ENCODE assay signal across 9 mouse cellular contexts in genomic region chr9:58009015-58009362, GRCm38 (mm10). TPM values are rescaled to one million over a fixed set of nuclear protein-coding genes. Genes with fewer than 3 reads are reported as not detected.
A peak's percentile ranks its signal among the peaks of the same experiment; 100 is the strongest.
DNase-seq lines count a peak whose midpoint lies in the region; ATAC-seq lines count a peak whose summit lies in the region.
"Had no signal": no experiment of that assay in that cellular context is flagged by ENCODE, and none has a peak within 500 bp of the region (broad histone marks: within the 10 kb centered on the region; RNA-seq: fewer than 3 reads in every experiment).

No protein-coding gene starts in this region.

- H3K9ac ChIP-seq in embryonic facial prominence, embryonic 14.5 days (ENCODE audit: low read depth, low read length) = no peak overlapping the region
- H3K9ac ChIP-seq in heart, embryonic 16.5 days (ENCODE audit: low read length) = no peak overlapping the region
- no peak overlapping the region for H3K9ac ChIP-seq in limb, embryonic 11.5 days (ENCODE audit: low read length)
- H3K9ac ChIP-seq: liver, embryonic 15.5 days had no signal

- no peaks in the 10 kb centered on the region for H3K9me3 ChIP-seq in embryonic facial prominence, embryonic 14.5 days (ENCODE audit: control insufficient read depth, low read length)
- H3K9me3 ChIP-seq in heart, embryonic 16.5 days (replicated peaks; ENCODE audit: control insufficient read depth, low read length) = no peaks in the 10 kb centered on the region
- no peaks in the 10 kb centered on the region for H3K9me3 ChIP-seq in limb, embryonic 11.5 days (ENCODE audit: control insufficient read depth, low read length)
- H3K9me3 ChIP-seq: liver, embryonic 15.5 days had no signal

- DNase-seq in right cerebral cortex, postnatal 10 days (ENCODE audit: low spot score in 2 of 2) = peak; percentile 56 to 77
- DNase-seq in right cerebral cortex, postnatal 36 days (ENCODE audit: low spot score in 2 of 2) = no peak
- DNase-seq in embryonic facial prominence, embryonic 14.5 days (ENCODE audit: low spot score) = peak; percentile 93
- DNase-seq in limb, embryonic 11.5 days (ENCODE audit: low spot score) = peak; percentile 32
- DNase-seq in ovary, postnatal 36 days (ENCODE audit: low spot score) = peak; percentile 42
- no peak for DNase-seq in natural killer cell, adult 2 months (ENCODE audit: low spot score in 2 of 2)
- no peak for DNase-seq in cerebellum, adult 11 months

- no peaks in the 10 kb centered on the region for H3K36me3 ChIP-seq in embryonic facial prominence, embryonic 14.5 days (ENCODE audit: control insufficient read depth, insufficient read depth, low read length)
- no peaks in the 10 kb centered on the region for H3K36me3 ChIP-seq in heart, embryonic 16.5 days (ENCODE audit: control insufficient read depth, insufficient read depth)
- H3K36me3 ChIP-seq in limb, embryonic 11.5 days (ENCODE audit: control insufficient read depth, insufficient read depth, low read length) = no peaks in the 10 kb centered on the region
- H3K36me3 ChIP-seq: liver, embryonic 15.5 days had no signal

- no peak overlapping the region for H3K4me3 ChIP-seq in embryonic facial prominence, embryonic 14.5 days (ENCODE audit: low read depth, low read length)
- H3K4me3 ChIP-seq in heart, embryonic 16.5 days (ENCODE audit: low read length) = no peak overlapping the region
- no peak overlapping the region for H3K4me3 ChIP-seq in limb, embryonic 11.5 days (ENCODE audit: low read depth, low read length)
- H3K4me3 ChIP-seq: liver, embryonic 15.5 days had no signal

- ATAC-seq in embryonic facial prominence, embryonic 14.5 days (ENCODE audit: low read depth) = peak; percentile 85
- ATAC-seq in heart, embryonic 16.5 days (replicated peaks; ENCODE audit: extremely low read depth, insufficient read depth, low FRiP score) = peak; percentile 87
- peak; percentile 19; the same call in 1 of the 2 replicates for ATAC-seq in limb, embryonic 11.5 days (ENCODE audit: insufficient number of reproducible peaks, low FRiP score, low TSS enrichment, low read depth)

- H3K4me1 ChIP-seq in embryonic facial prominence, embryonic 14.5 days (ENCODE audit: control insufficient read depth, insufficient read depth, low read length) = no peaks in the 10 kb centered on the region
- no peaks in the 10 kb centered on the region; the same call in none of the 2 replicates for H3K4me1 ChIP-seq in heart, embryonic 16.5 days (ENCODE audit: control insufficient read depth, insufficient read depth, low read length)
- 0 out of 2 replicates have a peak, but pooled peaks cover 2% of the 10 kb centered on the region for H3K4me1 ChIP-seq in limb, embryonic 11.5 days (ENCODE audit: control insufficient read depth, insufficient read depth, low read length)
- H3K4me1 ChIP-seq: liver, embryonic 15.5 days had no signal

- no peaks in the 10 kb centered on the region for H3K27me3 ChIP-seq in embryonic facial prominence, embryonic 14.5 days (replicated peaks; ENCODE audit: control insufficient read depth, insufficient read depth, low read length)
- no peaks in the 10 kb centered on the region for H3K27me3 ChIP-seq in heart, embryonic 16.5 days (ENCODE audit: control insufficient read depth, insufficient read depth, low read length)
- H3K27me3 ChIP-seq in limb, embryonic 11.5 days (ENCODE audit: control insufficient read depth, insufficient read depth, low read length) = no peaks in the 10 kb centered on the region
- H3K27me3 ChIP-seq: liver, embryonic 15.5 days had no signal

- 10% methylated on average over 6 of the region's 6 CpGs for WGBS in embryonic facial prominence, embryonic 14.5 days
- WGBS in heart, embryonic 16.5 days = 6% methylated on average over 6 of the region's 6 CpGs
- WGBS in limb, embryonic 11.5 days = 13% methylated on average over 6 of the region's 6 CpGs

- no peak overlapping the region for H3K4me2 ChIP-seq in embryonic facial prominence, embryonic 14.5 days (ENCODE audit: low read depth, low read length)
- H3K4me2 ChIP-seq in heart, embryonic 16.5 days (ENCODE audit: low read depth, low read length) = peak overlapping the region; percentile 41
- no peak overlapping the region; the same call in 1 of the 2 replicates for H3K4me2 ChIP-seq in limb, embryonic 11.5 days (ENCODE audit: low read depth, severe bottlenecking)
- H3K4me2 ChIP-seq: liver, embryonic 15.5 days had no signal

- no peak overlapping the region for H3K27ac ChIP-seq in embryonic facial prominence, embryonic 14.5 days (replicated peaks; ENCODE audit: low read depth, low read length)
- peak overlapping the region; percentile 44 for H3K27ac ChIP-seq in heart, embryonic 16.5 days (ENCODE audit: low read length)
- H3K27ac ChIP-seq in limb, embryonic 11.5 days (replicated peaks; ENCODE audit: low read depth, low read length) = no peak overlapping the region
- H3K27ac ChIP-seq: liver, embryonic 15.5 days had no signal

RNA-seq across cellular contexts. Expression of gene Cyp11a1, which starts 2.8 kb away (rescaled TPM):
- polyA plus RNA-seq in embryonic facial prominence, embryonic 14.5 days (2014; fragmentation: Nextera tagmentation; extraction: Ambion mirVana) = 5.9 and 7.0 TPM in 2 replicates
- 0.32 and 0.33 TPM in 2 replicates for polyA plus RNA-seq in heart, embryonic 16.5 days (2015; fragmentation: Nextera tagmentation; extraction: Ambion mirVana)
- 0.12 TPM in 1 of 2 replicates, not detected in the other for polyA plus RNA-seq in limb, embryonic 11.5 days (2014; fragmentation: Nextera tagmentation; extraction: Ambion mirVana)

RNA-seq across cellular contexts. Expression of gene Stra6, which starts 54.6 kb away (rescaled TPM):
- polyA plus RNA-seq in embryonic facial prominence, embryonic 14.5 days (2014; fragmentation: Nextera tagmentation; extraction: Ambion mirVana) = 10.5 and 16.1 TPM in 2 replicates
- polyA plus RNA-seq in heart, embryonic 16.5 days (2015; fragmentation: Nextera tagmentation; extraction: Ambion mirVana) = 0.30 and 0.89 TPM in 2 replicates
- 53.7 and 57.5 TPM in 2 replicates for polyA plus RNA-seq in limb, embryonic 11.5 days (2014; fragmentation: Nextera tagmentation; extraction: Ambion mirVana)

Comparison
In these comparisons a context has a peak if more than half of its experiments do, and no peak if none do; other contexts are left out.
1. DNase-seq: peak in right cerebral cortex, postnatal 10 days (2 of 2), embryonic facial prominence, embryonic 14.5 days (single experiment), limb, embryonic 11.5 days (single experiment) and ovary, postnatal 36 days (single experiment); none in right cerebral cortex, postnatal 36 days (0 of 2), natural killer cell, adult 2 months (0 of 2) and cerebellum, adult 11 months (single experiment).
2. ATAC-seq: peak in every context shown above with its lines; median percentile 87 in heart, embryonic 16.5 days; 85 in embryonic facial prominence, embryonic 14.5 days; 19 in limb, embryonic 11.5 days.